Mouse (Mus musculus) midbrain, embryonic 14.5 days (tissue): ENCODE measurements at regions not wholly inside any gene's neighbourhood (a gene's known extent, or its start where the extent isn't known, plus 50 kb on each side); places are given as distances from the start of the nearest gene placed in this dataset.

Source experiments
- ATAC-seq: fragments of 200-750 bp; cut with Nextera tagmentation; 2 replicates; pipeline ENCODE4 v1.8.0; 2017; ENCODE audit warnings: moderate number of reproducible peaks, moderate library complexity; ENCODE audit not compliant: low FRiP score, low TSS enrichment
- DNase-seq: peaks from one replicate; pipeline ENCODE4 v3.0.0-alpha.2; 2015
- H3K27ac ChIP-seq: fragments of 300-500 bp; sonication (generic); replicated peaks from 2 replicates; pipeline ENCODE4 v1.5.1; 2014; ENCODE audit warnings: mild to moderate bottlenecking, low read depth, low read length, moderate library complexity
- H3K27me3 ChIP-seq: fragments of 300-500 bp; sonication (generic); 2 replicates; pipeline ENCODE4 v1.6.1; 2014; ENCODE audit warnings: low read length, control low read depth, mixed read lengths; ENCODE audit not compliant: control insufficient read depth, insufficient read depth
- H3K36me3 ChIP-seq: fragments of 300-500 bp; sonication (generic); 2 replicates; pipeline ENCODE4 v1.6.1; 2014; ENCODE audit warnings: low read length, control low read depth; ENCODE audit not compliant: control insufficient read depth, insufficient read depth
- H3K4me1 ChIP-seq: fragments of 300-500 bp; sonication (generic); 2 replicates; pipeline ENCODE4 v1.6.1; 2014; ENCODE audit warnings: mild to moderate bottlenecking, antibody characterized with exemption, low read length, control low read depth; ENCODE audit not compliant: control insufficient read depth, insufficient read depth
- H3K4me2 ChIP-seq: fragments of 300-500 bp; sonication (generic); 2 replicates; pipeline ENCODE4 v1.6.1; 2014; ENCODE audit warnings: mild to moderate bottlenecking, low read length, moderate library complexity
- H3K4me3 ChIP-seq: fragments of 300-500 bp; sonication (generic); replicated peaks from 2 replicates; pipeline ENCODE4 v1.5.1; 2014; ENCODE audit warnings: low read depth, low read length
- H3K9ac ChIP-seq: fragments of 300-500 bp; sonication (generic); replicated peaks from 2 replicates; pipeline ENCODE4 v1.6.1; 2014; ENCODE audit warnings: mild to moderate bottlenecking, low read length, moderate library complexity
- H3K9me3 ChIP-seq: fragments of 300-500 bp; sonication (generic); 2 replicates; pipeline ENCODE4 v1.6.1; 2016; ENCODE audit warnings: low read length, control low read depth, mixed read lengths; ENCODE audit not compliant: control insufficient read depth
- WGBS: fragments of 180-500 bp; shearing (Covaris S2); extraction: QIAGEN DNeasy Blood & Tissue Kit; methylation state at CpG from one replicate; pipeline ENCODE4 v1.1.7; 2014; 5-methylcytosine and 5-hydroxymethylcytosine counted together

- Histone ChIP-seq H3K4me1 (no peaks in the 10 kb centered on the region), H3K27me3 (no peaks in the 10 kb centered on the region), H3K27ac (no peak overlapping the region), H3K36me3 (no peaks in the 10 kb centered on the region), H3K9ac (no peak overlapping the region), H3K4me3 (no peak overlapping the region), H3K4me2 (no peak overlapping the region), H3K9me3 (no peaks in the 10 kb centered on the region)
- 51% methylated on average over 2 of the region's 2 CpGs for WGBS
- ATAC-seq (no peak), DNase-seq (peak; percentile 57)
Observed at GRCm38 (mm10) chr8:51906516-51906915, 1605.0 kb upstream of the Aga start.

- H3K9me3 ChIP-seq = no peaks in the 10 kb centered on the region
- no peak for DNase-seq
Observed at GRCm38 (mm10) chr8:51910351-51910750, 1601.2 kb upstream of the Aga start.

GRCm38 (mm10) chr8:51944876-51945275, 1566.7 kb upstream of the Aga start:
- H3K27ac ChIP-seq = no peak overlapping the region
- no peak overlapping the region for H3K4me2 ChIP-seq
- H3K36me3 ChIP-seq = no peaks in the 10 kb centered on the region
- no peaks in the 10 kb centered on the region for H3K27me3 ChIP-seq
- H3K9me3 ChIP-seq = no peaks in the 10 kb centered on the region
- WGBS = 75% methylated on average over 1 of the region's 1 CpGs
- no peak for ATAC-seq
- no peaks in the 10 kb centered on the region for H3K4me1 ChIP-seq
- DNase-seq = no peak
- no peak overlapping the region for H3K9ac ChIP-seq
- H3K4me3 ChIP-seq = no peak overlapping the region

More at GRCm38 (mm10) chr8:51910351-51910750, 1601.2 kb upstream of the Aga start:
- ATAC-seq = no peak
- H3K4me2 ChIP-seq = no peak overlapping the region
- H3K9ac ChIP-seq = no peak overlapping the region
- H3K4me1 ChIP-seq = no peaks in the 10 kb centered on the region
- H3K27me3 ChIP-seq = no peaks in the 10 kb centered on the region
- 78% methylated on average over 2 of the region's 2 CpGs for WGBS
- no peak overlapping the region for H3K27ac ChIP-seq
- H3K4me3 ChIP-seq = no peak overlapping the region
- H3K36me3 ChIP-seq = no peaks in the 10 kb centered on the region

- ATAC-seq = no peak
- H3K9me3 ChIP-seq = no peaks in the 10 kb centered on the region
- H3K9ac ChIP-seq = no peak overlapping the region
- no peak overlapping the region for H3K4me3 ChIP-seq
- H3K27ac ChIP-seq = no peak overlapping the region
- no peak overlapping the region for H3K4me2 ChIP-seq
- no peaks in the 10 kb centered on the region for H3K4me1 ChIP-seq
- 91% methylated on average over 4 of the region's 4 CpGs for WGBS
- H3K27me3 ChIP-seq = no peaks in the 10 kb centered on the region
- DNase-seq = no peak
- H3K36me3 ChIP-seq = no peaks in the 10 kb centered on the region
Observed at GRCm38 (mm10) chr8:51962516-51962915, 1549.0 kb upstream of the Aga start.

GRCm38 (mm10) chr8:52001696-52002095, 1509.8 kb upstream of the Aga start:
- Histone ChIP-seq H3K4me1 (no peaks in the 10 kb centered on the region), H3K27me3 (no peaks in the 10 kb centered on the region), H3K4me2 (no peak overlapping the region), H3K4me3 (no peak overlapping the region), H3K9ac (no peak overlapping the region), H3K9me3 (no peaks in the 10 kb centered on the region), H3K36me3 (no peaks in the 10 kb centered on the region), H3K27ac (no peak overlapping the region)
- ATAC-seq = no peak
- DNase-seq = no peak
- WGBS = 92% methylated on average over 4 of the region's 4 CpGs
